Mouse (Mus musculus): ENCODE results near the gene Ntf5.

- TF ChIP-seq CTCF (IDR thresholded peaks at IDR 0.05; ENCODE audit: low read depth) (no peak), EP300 (IDR thresholded peaks at IDR 0.05; ENCODE audit: low read depth) (no peak)
Measured at GRCm38 (mm10) chr7:45420615-45420919, 7.1 kb downstream of the Ntf5 start, which contains the start of gene Lhb.

Data from liver, embryonic 14.5 days (tissue).